Mouse (Mus musculus): ENCODE results near the gene Rhag.
A peak's percentile ranks its signal among the peaks of the same experiment; 100 is the strongest.

The Rhag gene

GRCm38 (mm10) chr17:40810934-40811333 is at the start of gene Rhag:
Rhag (plus strand) TSS chr17:40811126.
- no peak for DNase-seq

- DNase-seq: no peak
These were observed 47.3 kb upstream of the Rhag start for GRCm38 (mm10) chr17:40763662-40764061.

- no peak for DNase-seq
These were observed 43.8 kb upstream of the Rhag start for GRCm38 (mm10) chr17:40767120-40767519.

- no peak for DNase-seq
These were observed 21.0 kb upstream of the Rhag start for GRCm38 (mm10) chr17:40789877-40790276.

GRCm38 (mm10) chr17:40793921-40794854 is 16.7 kb upstream of the Rhag start:
- no peak for DNase-seq

- DNase-seq: no peak
These were observed 8.1 kb upstream of the Rhag start for GRCm38 (mm10) chr17:40802707-40803340.

- no peak for DNase-seq
These were observed 4.4 kb upstream of the Rhag start for GRCm38 (mm10) chr17:40806550-40806949.

GRCm38 (mm10) chr17:40806953-40807572 is 3.9 kb upstream of the Rhag start, which contains the start of gene Crisp2:
Crisp2 (minus strand) TSS chr17:40807003.
- no peak for DNase-seq

- DNase-seq: no peak
These were observed 2.9 kb upstream of the Rhag start for GRCm38 (mm10) chr17:40808071-40808470.

- DNase-seq: no peak
These were observed 634 bp downstream of the Rhag start for GRCm38 (mm10) chr17:40811560-40811959.

GRCm38 (mm10) chr17:40812259-40812658 is 1.3 kb downstream of the Rhag start:
- DNase-seq: no peak

- no peak for DNase-seq
These were observed 6.5 kb downstream of the Rhag start for GRCm38 (mm10) chr17:40817340-40817943.

GRCm38 (mm10) chr17:40821477-40821876 is 10.6 kb downstream of the Rhag start:
- no peak for DNase-seq

GRCm38 (mm10) chr17:40823817-40824216 is 12.9 kb downstream of the Rhag start:
- DNase-seq: no peak

GRCm38 (mm10) chr17:40824549-40824948 is 13.6 kb downstream of the Rhag start:
- DNase-seq: peak; percentile 26

GRCm38 (mm10) chr17:40831870-40832269 is 20.9 kb downstream of the Rhag start:
- DNase-seq: no peak

- DNase-seq: no peak
These were observed 26.4 kb downstream of the Rhag start for GRCm38 (mm10) chr17:40837308-40837707.

- no peak for DNase-seq
These were observed 44.1 kb downstream of the Rhag start for GRCm38 (mm10) chr17:40855065-40855464.

- DNase-seq: no peak
These were observed 58.2 kb downstream of the Rhag start for GRCm38 (mm10) chr17:40868952-40869747.

GRCm38 (mm10) chr17:40872626-40873025 is 61.7 kb downstream of the Rhag start:
- no peak for DNase-seq

- peak; percentile 9 for DNase-seq
These were observed 62.7 kb downstream of the Rhag start for GRCm38 (mm10) chr17:40873582-40874011.

GRCm38 (mm10) chr17:40874701-40875100 is 63.8 kb downstream of the Rhag start:
- no peak for DNase-seq

Measured in kidney, adult 18-20 months (tissue).